Mouse (Mus musculus): ENCODE measurements around the gene Rd3l.
"Not testable (repeated sequence)": the region's sequence is repeated elsewhere in the genome, so short reads cannot be mapped to it uniquely, and the experiment has no call there.

Gene Rd3l

DNA sequence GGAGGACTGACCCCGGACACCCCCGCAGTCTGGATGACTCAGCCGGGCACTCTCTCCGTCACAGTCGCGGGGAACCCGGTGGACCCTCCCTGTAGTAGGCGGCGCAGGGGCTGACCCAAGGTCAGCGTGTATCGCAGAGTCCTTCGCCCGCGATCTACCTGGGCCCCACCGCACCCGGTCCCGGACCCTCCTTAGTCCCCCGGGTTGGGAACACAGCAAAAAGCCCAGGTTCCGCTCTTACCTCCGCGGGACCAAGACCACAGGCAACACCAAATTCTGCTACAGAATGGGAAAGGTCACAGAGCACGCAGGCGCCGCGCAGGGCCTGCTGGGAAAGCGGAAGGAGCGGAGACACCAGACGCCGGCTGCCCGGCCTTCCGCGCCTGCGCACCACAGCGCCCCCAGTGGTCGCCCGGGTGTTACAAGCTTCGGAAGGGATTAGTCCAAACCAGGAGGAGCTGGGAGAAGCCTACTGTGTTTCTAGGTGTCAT is 14.4 kb downstream of the Rd3l start, which contains the start of gene Atp5mpl:
Gene Atp5mpl, minus strand, starts transcription at position 295 of the 491 bp plus-strand sequence.
- peak; percentile 96 for ATAC-seq (ENCODE audit: low TSS enrichment)

DNA sequence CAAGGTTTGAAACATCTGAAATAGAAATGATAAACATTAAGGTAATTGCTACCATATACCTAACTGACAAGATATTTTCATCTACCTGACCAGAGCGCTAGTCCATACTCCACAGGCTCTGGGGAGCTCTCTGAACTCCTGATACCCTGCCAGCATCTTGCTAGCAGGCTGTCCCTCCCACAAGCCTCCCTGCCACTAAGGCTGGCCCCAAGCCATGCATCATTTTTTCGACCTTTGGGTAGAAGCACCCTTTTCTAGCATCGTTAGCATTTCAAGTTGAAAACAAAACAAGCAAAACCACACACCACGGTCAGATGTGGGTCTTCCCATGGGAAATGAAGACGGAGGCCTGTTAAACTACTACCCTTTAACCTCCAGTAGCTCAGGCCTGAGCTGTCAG is 17.8 kb downstream of the Rd3l start:
- no peak for ATAC-seq (ENCODE audit: low TSS enrichment)

- peak; percentile 75 for ATAC-seq (ENCODE audit: low TSS enrichment)
These were observed 22.8 kb downstream of the Rd3l start for GRCm38 (mm10) chr12:111958101-111958865.

DNA sequence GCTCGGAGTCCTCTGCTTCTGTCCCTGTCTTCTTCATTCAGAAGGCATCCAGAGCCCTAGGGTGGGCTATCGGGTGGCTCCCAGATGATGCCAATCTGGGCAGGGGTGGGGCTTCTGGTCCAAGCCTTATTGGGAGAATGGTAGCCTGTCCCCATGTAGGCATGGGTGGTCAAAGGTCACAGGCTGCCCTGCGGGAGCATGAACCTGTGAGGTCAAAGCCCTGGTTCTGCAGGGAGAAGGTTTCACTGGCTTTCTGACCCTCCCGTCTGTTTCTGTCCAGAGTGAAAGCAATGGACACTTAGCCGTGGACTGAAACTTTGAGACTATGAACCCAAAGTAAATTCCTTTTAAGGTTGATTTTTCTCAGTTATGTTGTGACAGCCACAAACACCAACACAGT is 24.9 kb downstream of the Rd3l start:
- no peak for ATAC-seq (ENCODE audit: low TSS enrichment)

DNA sequence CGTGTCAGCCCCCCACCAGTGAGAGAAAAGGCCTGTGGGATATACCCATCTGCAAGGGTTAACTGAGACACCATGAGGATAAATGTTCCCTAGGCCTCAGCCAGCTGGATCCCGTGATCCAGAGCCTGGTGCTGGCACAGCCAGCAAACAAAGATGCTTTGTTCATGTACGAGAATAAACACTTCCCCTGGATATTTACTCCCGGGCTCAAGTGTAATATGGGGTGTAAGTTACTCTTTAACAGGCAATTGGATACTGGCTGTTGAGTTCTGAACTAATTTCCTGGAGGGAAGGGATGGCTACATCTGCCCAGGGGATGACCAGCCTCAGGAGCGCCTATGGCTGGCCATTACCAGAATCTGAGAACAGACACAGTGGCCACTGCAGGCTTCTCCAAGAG is 29.4 kb downstream of the Rd3l start:
- no peak; the same call in 1 of the 2 replicates for ATAC-seq (ENCODE audit: low TSS enrichment)

- no peak for ATAC-seq (ENCODE audit: low TSS enrichment)
These were observed 30.6 kb downstream of the Rd3l start for GRCm38 (mm10) chr12:111950486-111950885.

DNA sequence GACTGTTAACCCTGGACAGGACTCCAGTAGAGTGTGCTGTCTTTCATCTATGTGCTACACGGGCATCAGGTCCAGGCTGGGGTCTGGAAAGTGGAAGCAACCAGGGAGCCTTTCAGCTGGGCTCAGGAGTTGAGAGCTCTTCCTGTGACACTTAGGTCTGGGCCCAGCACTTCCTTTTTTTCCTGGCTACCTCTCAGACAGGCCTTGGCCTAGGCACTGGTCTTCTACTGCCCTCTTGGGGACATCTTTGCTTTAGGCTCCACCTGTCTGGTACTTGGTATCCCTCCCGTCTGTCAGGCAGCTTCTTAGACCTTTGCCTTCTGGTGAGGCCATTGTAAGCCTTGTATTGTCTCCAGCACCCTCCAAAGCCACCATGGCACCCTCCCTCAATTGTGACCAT is 34.4 kb downstream of the Rd3l start:
- ATAC-seq (ENCODE audit: low TSS enrichment): 0 out of 2 replicates have a peak, but pooled peaks have one; percentile 35

DNA sequence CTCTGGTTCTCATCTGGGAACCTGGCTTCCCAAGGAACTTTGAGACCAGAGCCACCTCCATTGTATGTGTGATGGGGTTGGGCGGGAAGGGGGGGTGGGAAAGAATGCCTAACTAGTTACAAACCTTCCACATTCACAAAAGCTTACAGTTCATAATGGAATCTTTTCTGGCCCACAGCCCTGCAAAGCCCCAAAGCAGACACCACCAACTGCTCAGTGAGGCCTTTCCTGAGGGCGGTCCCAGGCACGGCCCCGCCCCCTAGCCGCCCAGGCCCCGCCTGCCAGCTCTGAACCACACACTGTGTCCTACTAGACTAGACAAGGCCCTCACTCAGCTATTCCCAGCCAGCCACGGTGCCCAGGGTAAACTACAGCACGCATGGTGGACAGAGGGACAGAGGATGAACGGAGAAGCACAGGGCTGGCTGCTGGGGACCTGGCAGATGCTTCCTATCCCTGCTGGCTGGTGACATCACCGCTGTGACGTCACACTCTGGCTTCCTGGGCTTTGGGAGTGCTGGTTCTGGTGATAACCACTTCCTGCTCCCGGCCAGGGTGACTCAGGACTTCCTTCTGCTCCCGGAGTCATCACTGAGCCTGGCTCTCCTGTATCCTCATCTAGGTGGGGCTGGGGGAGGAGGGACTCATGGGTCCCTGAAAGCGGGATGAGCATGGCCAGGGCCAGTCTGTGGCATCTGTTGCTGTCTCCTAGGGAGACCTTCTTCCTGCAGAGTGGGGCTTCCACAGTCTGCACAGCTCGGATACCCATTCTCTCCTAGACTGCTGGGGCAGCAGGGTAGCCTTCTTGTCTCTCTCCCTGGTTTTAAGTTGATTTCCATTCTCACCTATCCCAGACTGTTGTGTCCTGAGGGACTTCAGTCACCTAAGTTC is 35.1 kb downstream of the Rd3l start:
- not testable (repeated sequence) for ATAC-seq (ENCODE audit: low TSS enrichment)

- no peak for ATAC-seq (ENCODE audit: low TSS enrichment)
These were observed 36.0 kb downstream of the Rd3l start for GRCm38 (mm10) chr12:111945115-111945514.

DNA sequence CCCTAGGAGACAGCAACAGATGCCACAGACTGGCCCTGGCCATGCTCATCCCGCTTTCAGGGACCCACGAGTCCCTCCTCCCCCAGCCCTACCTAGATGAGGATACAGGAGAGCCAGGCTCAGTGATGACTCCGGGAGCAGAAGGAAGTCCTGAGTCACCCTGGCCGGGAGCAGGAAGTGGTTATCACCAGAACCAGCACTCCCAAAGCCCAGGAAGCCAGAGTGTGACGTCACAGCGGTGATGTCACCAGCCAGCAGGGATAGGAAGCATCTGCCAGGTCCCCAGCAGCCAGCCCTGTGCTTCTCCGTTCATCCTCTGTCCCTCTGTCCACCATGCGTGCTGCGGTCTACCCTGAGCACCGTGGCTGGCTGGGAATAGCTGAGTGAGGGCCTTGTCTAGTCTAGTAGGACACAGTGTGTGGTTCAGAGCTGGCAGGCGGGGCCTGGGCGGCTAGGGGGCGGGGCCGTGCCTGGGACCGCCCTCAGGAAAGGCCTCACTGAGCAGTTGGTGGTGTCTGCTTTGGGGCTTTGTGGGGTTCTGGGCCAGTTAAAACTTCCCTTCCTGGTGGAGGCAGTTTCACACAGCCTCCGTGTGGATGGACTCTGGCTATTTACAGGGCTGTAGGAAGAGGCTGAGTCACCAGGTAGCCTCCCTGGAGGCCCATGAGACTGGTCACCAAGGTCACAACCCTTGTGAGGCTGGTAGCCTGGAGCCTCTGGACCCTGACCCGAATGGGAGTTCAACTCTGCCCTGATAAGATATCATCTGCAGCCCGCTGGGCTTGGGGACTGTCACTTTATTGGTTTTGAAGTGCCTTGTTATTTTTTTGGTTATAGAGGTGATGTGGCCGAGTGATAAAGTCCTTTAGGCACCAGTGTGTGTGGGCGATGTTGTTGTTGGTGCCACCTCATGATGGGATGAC is 36.8 kb downstream of the Rd3l start:
- not testable (repeated sequence) for ATAC-seq (ENCODE audit: low TSS enrichment)

GRCm38 (mm10) chr12:111943421-111944064 is 37.6 kb downstream of the Rd3l start:
- ATAC-seq (ENCODE audit: low TSS enrichment): no peak

DNA sequence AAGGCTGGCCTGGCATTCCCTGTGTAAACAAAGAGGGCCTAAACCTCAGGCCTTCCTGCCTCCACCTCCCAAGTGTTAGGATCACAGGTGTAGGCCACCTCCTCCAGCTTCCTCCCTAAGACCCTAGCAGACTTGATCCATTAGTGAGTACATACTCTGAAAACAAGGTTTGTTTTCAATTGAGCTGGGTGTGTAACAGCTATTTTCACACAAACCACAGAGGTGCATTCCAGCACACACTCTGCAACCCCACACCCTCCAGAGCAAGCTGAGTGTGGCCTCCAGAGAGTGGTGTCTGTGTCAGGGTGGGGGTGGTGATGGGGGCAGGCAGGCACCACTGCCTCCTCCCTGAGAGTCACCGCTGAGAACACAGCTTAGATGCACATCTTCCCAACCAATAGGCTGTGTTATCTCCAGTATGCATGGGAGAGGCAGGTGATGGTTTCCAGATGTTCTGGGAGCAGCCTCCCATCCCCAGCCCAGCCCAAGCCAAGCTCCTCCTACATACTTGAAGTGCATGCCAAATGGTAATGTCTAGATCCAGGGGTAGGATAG is 42.4 kb downstream of the Rd3l start:
- no peak for ATAC-seq (ENCODE audit: low TSS enrichment)

GRCm38 (mm10) chr12:111936706-111937550 is 44.2 kb downstream of the Rd3l start:
- no peak for ATAC-seq (ENCODE audit: low TSS enrichment)

- ATAC-seq (ENCODE audit: low TSS enrichment): no peak
These were observed 47.1 kb downstream of the Rd3l start for GRCm38 (mm10) chr12:111933971-111934370.

DNA sequence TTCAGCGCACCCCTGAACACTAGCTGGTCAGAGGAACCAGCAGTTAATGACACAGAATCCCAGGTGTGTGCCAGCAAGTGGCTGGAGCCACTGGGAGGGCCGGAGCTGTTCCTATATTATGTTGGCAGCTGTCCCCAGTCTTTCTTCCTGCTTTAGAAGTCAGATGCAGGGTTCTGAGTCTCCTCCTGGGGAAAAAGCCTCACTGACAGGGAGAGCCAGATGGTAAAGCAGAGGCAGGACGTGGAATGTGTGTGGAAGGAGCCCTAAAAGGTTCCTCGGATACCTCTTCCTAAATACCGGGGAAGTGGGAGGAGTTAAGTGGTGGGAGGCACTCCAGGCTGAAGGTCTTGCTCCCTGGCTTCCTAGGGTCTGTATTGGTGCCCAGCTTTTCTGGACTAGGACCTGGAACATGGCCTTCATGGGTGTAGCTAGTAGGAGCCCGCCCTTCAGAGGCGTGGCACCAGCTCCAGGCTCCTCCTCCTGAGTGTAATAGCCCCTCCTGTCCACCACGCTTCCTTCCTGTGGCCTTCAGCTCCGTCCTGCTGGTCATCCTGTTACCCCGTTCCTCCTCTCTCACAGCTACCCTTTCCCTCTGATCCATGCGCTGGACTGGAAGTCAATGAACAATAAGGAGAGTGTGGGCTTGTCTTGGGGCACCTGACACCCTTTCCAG is 47.9 kb downstream of the Rd3l start:
- ATAC-seq (ENCODE audit: low TSS enrichment): peak; percentile 78; the same call in 1 of the 2 replicates

DNA sequence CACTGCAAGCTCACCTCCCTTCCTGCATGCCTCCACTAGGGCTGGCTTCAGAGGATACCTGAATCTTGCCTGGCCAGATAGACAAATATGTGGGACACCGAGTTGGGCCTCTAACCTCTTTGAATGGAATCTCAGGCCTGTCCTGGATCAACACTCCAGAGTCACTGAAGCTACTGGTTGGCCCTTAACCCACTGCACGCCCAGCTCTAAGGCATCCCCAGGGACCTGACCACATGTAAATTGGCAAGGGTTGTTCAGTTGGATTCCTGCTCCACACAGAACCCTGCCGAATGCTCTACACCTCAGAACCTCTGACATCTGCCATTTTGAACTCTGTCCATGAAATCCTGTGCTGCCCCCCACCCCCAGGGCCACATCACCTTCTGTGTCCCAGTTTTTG is 48.6 kb downstream of the Rd3l start:
- ATAC-seq (ENCODE audit: low TSS enrichment): no peak

- ATAC-seq (ENCODE audit: low TSS enrichment): no peak
These were observed 49.6 kb downstream of the Rd3l start for GRCm38 (mm10) chr12:111931411-111932025.

All from frontal cortex, adult (tissue).